Mouse (Mus musculus): ENCODE data around the gene Mfsd6l. TPM values are rescaled to one million over a fixed set of nuclear protein-coding genes. Genes with fewer than 3 reads are reported as not detected.

Mfsd6l gene
- total and polyA plus RNA-seq, 3 experiments, result 0.04 TPM; not detected in 2

- H3K36me3 ChIP-seq (ENCODE audit: control insufficient read depth in 1 of 2, insufficient read depth in 2 of 2, low read length in 2 of 2), result no peaks in the 10 kb centered on the region
- no peaks in the 10 kb centered on the region for H3K4me1 ChIP-seq (ENCODE audit: control insufficient read depth in 1 of 2, insufficient read depth in 2 of 2, low read length in 2 of 2)
- H3K79me2 ChIP-seq (ENCODE audit: control insufficient read depth, insufficient read depth, low read length, poor library complexity), result no peaks in the 10 kb centered on the region
- DNase-seq (ENCODE audit: low read depth, low spot score), result no peak
- no peaks in the 10 kb centered on the region for H3K27me3 ChIP-seq (ENCODE audit: control insufficient read depth in 1 of 2, insufficient read depth in 2 of 2, low read length in 2 of 2)
- H3K27ac ChIP-seq (ENCODE audit: control insufficient read depth, low read depth, low read length), result no peak overlapping the region
- no peak for TF ChIP-seq KAT2A (conservative IDR thresholded peaks at IDR 0.05; ENCODE audit: low read depth, low read length)
- no peak for TF ChIP-seq MYC (IDR thresholded peaks at IDR 0.05; ENCODE audit: low read depth, low read length)
- TF ChIP-seq NELFE (IDR thresholded peaks at IDR 0.05; ENCODE audit: low read depth, low read length), result no peak
- no peak for TF ChIP-seq POLR2AphosphoS2 (IDR thresholded peaks at IDR 0.05; ENCODE audit: low read length)
- no peak for TF ChIP-seq MEF2A (IDR thresholded peaks at IDR 0.05; ENCODE audit: extremely low read depth, insufficient replicate concordance, low read depth, low read length, poor library complexity, severe bottlenecking)
- TF ChIP-seq NRF1 (IDR thresholded peaks at IDR 0.05; ENCODE audit: insufficient read depth, low read depth, low read length, poor library complexity, severe bottlenecking), result no peak
- TF ChIP-seq MXI1 (IDR thresholded peaks at IDR 0.05; ENCODE audit: low read depth, low read length), result no peak
- TF ChIP-seq ETS1 (IDR thresholded peaks at IDR 0.05; ENCODE audit: low read depth, low read length), result no peak
- no peak for TF ChIP-seq BHLHE40 (IDR thresholded peaks at IDR 0.05; ENCODE audit: borderline replicate concordance, low read depth, low read length)
- TF ChIP-seq CTCF (IDR thresholded peaks at IDR 0.05 in 2 of 3, conservative IDR thresholded peaks at IDR 0.05 in 1 of 3; ENCODE audit: control insufficient read depth in 1 of 3, insufficient read depth in 1 of 3, low read depth in 2 of 3, low read length in 3 of 3, poor library complexity in 1 of 3, severe bottlenecking in 1 of 3), result no peak
- no peak for TF ChIP-seq MAX (IDR thresholded peaks at IDR 0.05; ENCODE audit: low read length)
- TF ChIP-seq TAL1 (IDR thresholded peaks at IDR 0.05; ENCODE audit: low read length), result no peak
- no peak for TF ChIP-seq MYB (IDR thresholded peaks at IDR 0.05; ENCODE audit: low read depth, low read length)
- TF ChIP-seq ZMIZ1 (IDR thresholded peaks at IDR 0.05; ENCODE audit: low read depth, low read length), result no peak
- H3K4me3 ChIP-seq (ENCODE audit: control insufficient read depth in 1 of 2, insufficient read depth in 1 of 2, low read depth in 2 of 2, low read length in 2 of 2), result no peak overlapping the region
- H3K9me3 ChIP-seq (replicated peaks; ENCODE audit: insufficient read depth, low read length), result no peaks in the 10 kb centered on the region
- H3K9ac ChIP-seq (ENCODE audit: control insufficient read depth, low read depth, low read length, poor library complexity, severe bottlenecking), result no peak overlapping the region
Observed at GRCm38 (mm10) chr11:68550358-68550757, 5.6 kb upstream of the Mfsd6l start.

GRCm38 (mm10) chr11:68553981-68554471 is 2.0 kb upstream of the Mfsd6l start:
- Histone ChIP-seq H3K9me3 (replicated peaks; ENCODE audit: insufficient read depth, low read length) (no peaks in the 10 kb centered on the region), H3K36me3 (ENCODE audit: control insufficient read depth in 1 of 2, insufficient read depth in 2 of 2, low read length in 2 of 2) (no peaks in the 10 kb centered on the region), H3K79me2 (ENCODE audit: control insufficient read depth, insufficient read depth, low read length, poor library complexity) (no peaks in the 10 kb centered on the region), H3K4me1 (ENCODE audit: control insufficient read depth in 1 of 2, insufficient read depth in 2 of 2, low read length in 2 of 2) (no peaks in the 10 kb centered on the region), H3K9ac (ENCODE audit: control insufficient read depth, low read depth, low read length, poor library complexity, severe bottlenecking) (no peak overlapping the region), H3K27me3 (ENCODE audit: control insufficient read depth in 1 of 2, insufficient read depth in 2 of 2, low read length in 2 of 2) (no peaks in the 10 kb centered on the region), H3K27ac (ENCODE audit: control insufficient read depth, low read depth, low read length) (no peak overlapping the region), H3K4me3 (ENCODE audit: control insufficient read depth in 1 of 2, insufficient read depth in 1 of 2, low read depth in 2 of 2, low read length in 2 of 2) (no peak overlapping the region)
- DNase-seq (ENCODE audit: low read depth, low spot score), result peak; percentile 69
- TF ChIP-seq E2F4 (IDR thresholded peaks at IDR 0.05; ENCODE audit: borderline replicate concordance, low read depth, low read length), result no peak
- TF ChIP-seq MXI1 (IDR thresholded peaks at IDR 0.05; ENCODE audit: low read depth, low read length), result no peak
- no peak for TF ChIP-seq CHD2 (IDR thresholded peaks at IDR 0.05; ENCODE audit: low read length)
- TF ChIP-seq MEF2A (IDR thresholded peaks at IDR 0.05; ENCODE audit: extremely low read depth, insufficient replicate concordance, low read depth, low read length, poor library complexity, severe bottlenecking), result no peak
- TF ChIP-seq NELFE (IDR thresholded peaks at IDR 0.05; ENCODE audit: low read depth, low read length), result no peak
- no peak for TF ChIP-seq KAT2A (conservative IDR thresholded peaks at IDR 0.05; ENCODE audit: low read depth, low read length)
- no peak for TF ChIP-seq BHLHE40 (IDR thresholded peaks at IDR 0.05; ENCODE audit: borderline replicate concordance, low read depth, low read length)
- no peak for TF ChIP-seq MAFK (IDR thresholded peaks at IDR 0.05; ENCODE audit: borderline replicate concordance, low read depth, low read length)
- TF ChIP-seq TBP (IDR thresholded peaks at IDR 0.05; ENCODE audit: low read depth, low read length), result no peak
- no peak for TF ChIP-seq MYB (IDR thresholded peaks at IDR 0.05; ENCODE audit: low read depth, low read length)
- TF ChIP-seq HCFC1 (IDR thresholded peaks at IDR 0.05; ENCODE audit: low read depth, low read length), result no peak
- no peak for TF ChIP-seq CHD1 (IDR thresholded peaks at IDR 0.05; ENCODE audit: low read depth, low read length)
- no peak for TF ChIP-seq POLR2AphosphoS5 (IDR thresholded peaks at IDR 0.05; ENCODE audit: borderline replicate concordance, low read depth, low read length)
- no peak for TF ChIP-seq UBTF (IDR thresholded peaks at IDR 0.05; ENCODE audit: borderline replicate concordance, insufficient read depth, low read depth, low read length)
- TF ChIP-seq NRF1 (IDR thresholded peaks at IDR 0.05; ENCODE audit: insufficient read depth, low read depth, low read length, poor library complexity, severe bottlenecking), result no peak
- TF ChIP-seq CTCF (IDR thresholded peaks at IDR 0.05 in 2 of 3, conservative IDR thresholded peaks at IDR 0.05 in 1 of 3; ENCODE audit: control insufficient read depth in 1 of 3, insufficient read depth in 1 of 3, low read depth in 2 of 3, low read length in 3 of 3, poor library complexity in 1 of 3, severe bottlenecking in 1 of 3), result peak; percentile 54 to 91 (median 89)
- TF ChIP-seq ZMIZ1 (IDR thresholded peaks at IDR 0.05; ENCODE audit: low read depth, low read length), result no peak
- peak; percentile 71 for TF ChIP-seq ZC3H11A (IDR thresholded peaks at IDR 0.05; ENCODE audit: low read depth, low read length)
- TF ChIP-seq MAX (IDR thresholded peaks at IDR 0.05; ENCODE audit: low read length), result no peak
- TF ChIP-seq RAD21 (IDR thresholded peaks at IDR 0.05; ENCODE audit: low read depth, low read length), result peak; percentile 71
- TF ChIP-seq EP300 (IDR thresholded peaks at IDR 0.05; ENCODE audit: low read depth in 1 of 2, low read length in 2 of 2), result no peak
- no peak for TF ChIP-seq GATA1 (IDR thresholded peaks at IDR 0.05; ENCODE audit: low read depth, low read length)
- no peak for TF ChIP-seq MAZ (IDR thresholded peaks at IDR 0.05; ENCODE audit: low read depth, low read length)
- no peak for TF ChIP-seq JUND (IDR thresholded peaks at IDR 0.05; ENCODE audit: low read depth, low read length)
- TF ChIP-seq POLR2AphosphoS2 (IDR thresholded peaks at IDR 0.05; ENCODE audit: low read length), result no peak
- no peak for TF ChIP-seq GABPA (IDR thresholded peaks at IDR 0.05; ENCODE audit: low read depth, low read length)

Data from MEL (cell line).